Mouse (Mus musculus): ENCODE measurements around the gene Phc3.

DNA sequence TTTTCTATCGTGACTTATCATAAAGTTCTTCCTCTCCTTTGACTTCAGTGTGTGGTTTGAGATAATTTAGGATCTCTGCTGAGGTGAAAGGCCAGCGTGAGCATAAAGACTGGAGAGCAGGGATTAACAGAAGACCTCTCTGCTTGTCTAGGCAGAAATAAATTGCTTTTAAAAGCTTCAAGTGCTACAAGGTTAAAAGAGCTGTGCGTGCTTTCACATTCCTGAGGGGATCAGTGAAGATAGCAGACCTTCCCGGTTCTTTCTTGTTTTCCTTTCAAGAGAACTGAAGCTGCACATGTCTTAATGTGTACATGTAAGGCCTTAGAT, 27.4 kb upstream of the Phc3 start:
- TF ChIP-seq CTCF (IDR thresholded peaks at IDR 0.05; ENCODE audit: borderline replicate concordance, insufficient read depth, low read depth, low read length) (no peak), POLR2A (IDR thresholded peaks at IDR 0.05; ENCODE audit: borderline replicate concordance, insufficient read depth, low read length) (no peak)
